ENCODE assay signal across 8 mouse cellular contexts in the genomic region with DNA sequence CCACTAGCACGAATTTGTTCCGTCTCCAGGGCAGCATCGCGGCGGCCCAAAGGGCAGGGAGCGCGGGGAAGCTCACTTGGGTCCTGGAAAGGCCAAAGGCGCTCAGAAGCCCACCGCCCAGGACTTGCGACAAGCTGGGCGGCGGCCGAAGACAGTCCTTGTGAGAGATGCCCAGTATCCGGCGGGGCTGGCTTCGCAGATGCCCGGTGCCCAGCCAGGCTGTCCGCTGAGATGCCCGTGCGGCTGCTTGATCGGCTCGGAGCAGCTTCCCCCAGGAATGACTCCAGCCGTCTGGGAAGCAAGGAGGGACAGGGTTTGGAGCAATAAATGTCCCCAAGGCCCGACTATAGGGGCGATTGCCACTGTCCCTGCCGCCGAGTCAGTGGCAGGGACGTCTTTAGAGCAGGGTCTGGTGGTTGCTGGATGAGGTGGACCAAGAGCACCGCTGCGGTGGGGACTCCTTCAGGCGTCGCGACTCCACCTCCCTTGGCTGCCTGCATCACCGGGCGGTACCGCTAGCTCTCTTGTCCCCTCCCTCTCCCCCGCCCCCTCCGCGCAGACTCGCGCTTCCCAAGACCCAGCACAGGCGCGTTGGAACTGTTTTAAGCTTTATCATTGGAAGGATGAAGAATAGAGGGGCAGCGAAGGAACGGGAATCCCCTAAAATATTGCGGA. TPM values are rescaled to one million over a fixed set of nuclear protein-coding genes. Genes with fewer than 3 reads are reported as not detected.
DNase-seq lines count a peak whose midpoint lies in the region; ATAC-seq lines count a peak whose summit lies in the region.

Gene Fam43b (minus strand): TSS at position 558 of the 675 bp plus-strand sequence.

- peaks cover 64% of the 10 kb centered on the region for H3K27me3 ChIP-seq in forebrain, embryonic 16.5 days (replicated peaks; ENCODE audit: control insufficient read depth, insufficient read depth, low read length)
- H3K27me3 ChIP-seq in intestine, embryonic 15.5 days (replicated peaks) = peaks cover 61% of the 10 kb centered on the region
- H3K27me3 ChIP-seq in limb, embryonic 11.5 days (ENCODE audit: control insufficient read depth, insufficient read depth, low read length) = peaks cover 57% of the 10 kb centered on the region

- no peaks in the 10 kb centered on the region for H3K9me3 ChIP-seq in forebrain, embryonic 16.5 days (ENCODE audit: control insufficient read depth, low read length)
- H3K9me3 ChIP-seq in intestine, embryonic 15.5 days = no peaks in the 10 kb centered on the region
- H3K9me3 ChIP-seq in limb, embryonic 11.5 days (ENCODE audit: control insufficient read depth, low read length) = no peaks in the 10 kb centered on the region

- H3K4me1 ChIP-seq in forebrain, embryonic 16.5 days (replicated peaks; ENCODE audit: control insufficient read depth, insufficient read depth, low read length) = peaks cover 16% of the 10 kb centered on the region
- H3K4me1 ChIP-seq in intestine, embryonic 15.5 days (replicated peaks) = peaks cover 20% of the 10 kb centered on the region
- peaks cover 7% of the 10 kb centered on the region for H3K4me1 ChIP-seq in limb, embryonic 11.5 days (ENCODE audit: control insufficient read depth, insufficient read depth, low read length)

- H3K9ac ChIP-seq in forebrain, embryonic 16.5 days (replicated peaks; ENCODE audit: low read depth, low read length) = peak within 1 kb of the TSS; percentile 54
- no peak within 1 kb of the TSS for H3K9ac ChIP-seq in intestine, embryonic 15.5 days
- H3K9ac ChIP-seq in limb, embryonic 11.5 days (ENCODE audit: low read length) = peak within 1 kb of the TSS; percentile 32; the same call in 1 of the 2 replicates

- peak; percentile 27 for DNase-seq in gastrocnemius, postnatal 10 days
- no peak for DNase-seq in gastrocnemius, adult 18-20 months (ENCODE audit: low spot score)
- DNase-seq in adrenal gland, postnatal 25 days = peak; percentile 78
- DNase-seq in limb, embryonic 11.5 days (ENCODE audit: low spot score) = peak; percentile 59
- DNase-seq in retina, embryonic 14.5 days (ENCODE audit: low spot score) = peak; percentile 52

- ATAC-seq in forebrain, embryonic 16.5 days = peak; percentile 90
- ATAC-seq in intestine, embryonic 15.5 days = no peak
- no peak for ATAC-seq in limb, embryonic 11.5 days (ENCODE audit: insufficient number of reproducible peaks, low FRiP score, low TSS enrichment, low read depth)
- ATAC-seq in monocyte, adult 5-6 weeks (replicated peaks; ENCODE audit: insufficient number of reproducible peaks, low FRiP score, low TSS enrichment, poor library complexity, severe bottlenecking) = no peak

- H3K36me3 ChIP-seq in forebrain, embryonic 16.5 days (ENCODE audit: control insufficient read depth, insufficient read depth) = no peaks in the 10 kb centered on the region
- no peaks in the 10 kb centered on the region for H3K36me3 ChIP-seq in intestine, embryonic 15.5 days
- no peaks in the 10 kb centered on the region for H3K36me3 ChIP-seq in limb, embryonic 11.5 days (ENCODE audit: control insufficient read depth, insufficient read depth, low read length)

- H3K4me2 ChIP-seq in forebrain, embryonic 16.5 days (ENCODE audit: low read length) = peak within 1 kb of the TSS; percentile 76
- peak within 1 kb of the TSS; percentile 70 for H3K4me2 ChIP-seq in intestine, embryonic 15.5 days (replicated peaks)
- peak within 1 kb of the TSS; percentile 66 for H3K4me2 ChIP-seq in limb, embryonic 11.5 days (ENCODE audit: low read depth, severe bottlenecking)

- H3K27ac ChIP-seq in forebrain, embryonic 16.5 days (ENCODE audit: low read length) = no peak within 1 kb of the TSS
- H3K27ac ChIP-seq in intestine, embryonic 15.5 days = no peak within 1 kb of the TSS
- H3K27ac ChIP-seq in limb, embryonic 11.5 days (replicated peaks; ENCODE audit: low read depth, low read length) = no peak within 1 kb of the TSS

- WGBS in forebrain, embryonic 16.5 days = 1% methylated on average over 46 of the region's 46 CpGs
- WGBS in intestine, embryonic 15.5 days = 1% methylated on average over 46 of the region's 46 CpGs
- under 1% methylated on average over 46 of the region's 46 CpGs for WGBS in limb, embryonic 11.5 days

- peak within 1 kb of the TSS; percentile 52 for H3K4me3 ChIP-seq in forebrain, embryonic 16.5 days (replicated peaks; ENCODE audit: low read length)
- H3K4me3 ChIP-seq in intestine, embryonic 15.5 days (replicated peaks) = peak within 1 kb of the TSS; percentile 30
- peak within 1 kb of the TSS; percentile 36 for H3K4me3 ChIP-seq in limb, embryonic 11.5 days (ENCODE audit: low read depth, low read length)

RNA-seq across cellular contexts. Expression of gene Fam43b, which starts in this region (rescaled TPM):
- total RNA-seq in gastrocnemius, postnatal 10 days (2021) = under 1 TPM in 1 of 2 experiments, not detected in 1; 0.11 TPM
- total RNA-seq in gastrocnemius, adult 18-20 months (2021) = not detected
- total RNA-seq in adrenal gland, postnatal 25 days (2021) = 2.9 and 3.1 TPM in 2 replicates
- 7.7 and 8.4 TPM in 2 replicates for polyA plus RNA-seq in forebrain, embryonic 16.5 days (2015; fragmentation: Nextera tagmentation; extraction: Ambion mirVana)
- 0.05 TPM in 1 of 2 replicates, not detected in the other for polyA plus RNA-seq in intestine, embryonic 15.5 days (2015; fragmentation: Nextera tagmentation; extraction: Ambion mirVana)
- not detected in 2 replicates for polyA plus RNA-seq in limb, embryonic 11.5 days (2014; fragmentation: Nextera tagmentation; extraction: Ambion mirVana)
- total RNA-seq in monocyte, adult 5-6 weeks (2017) = not detected in 3 replicates

Comparison
In these comparisons a context has a peak if more than half of its experiments do, and no peak if none do; other contexts are left out.
1. Peak in DNase-seq in gastrocnemius, postnatal 10 days; RNA of the gene not detected or under 1 TPM.
2. Peak in DNase-seq, H3K4me3 ChIP-seq, H3K9ac ChIP-seq and H3K4me2 ChIP-seq in limb, embryonic 11.5 days; RNA of the gene not detected or under 1 TPM.